Mouse (Mus musculus): ENCODE data around the gene Spata2. TPM values are rescaled to one million over a fixed set of nuclear protein-coding genes. Genes with fewer than 3 reads are reported as not detected.
A peak's percentile ranks its signal among the peaks of the same experiment; 100 is the strongest.

The Spata2 gene
- polyA plus RNA-seq, 1 experiment = 30.5 TPM

DNA sequence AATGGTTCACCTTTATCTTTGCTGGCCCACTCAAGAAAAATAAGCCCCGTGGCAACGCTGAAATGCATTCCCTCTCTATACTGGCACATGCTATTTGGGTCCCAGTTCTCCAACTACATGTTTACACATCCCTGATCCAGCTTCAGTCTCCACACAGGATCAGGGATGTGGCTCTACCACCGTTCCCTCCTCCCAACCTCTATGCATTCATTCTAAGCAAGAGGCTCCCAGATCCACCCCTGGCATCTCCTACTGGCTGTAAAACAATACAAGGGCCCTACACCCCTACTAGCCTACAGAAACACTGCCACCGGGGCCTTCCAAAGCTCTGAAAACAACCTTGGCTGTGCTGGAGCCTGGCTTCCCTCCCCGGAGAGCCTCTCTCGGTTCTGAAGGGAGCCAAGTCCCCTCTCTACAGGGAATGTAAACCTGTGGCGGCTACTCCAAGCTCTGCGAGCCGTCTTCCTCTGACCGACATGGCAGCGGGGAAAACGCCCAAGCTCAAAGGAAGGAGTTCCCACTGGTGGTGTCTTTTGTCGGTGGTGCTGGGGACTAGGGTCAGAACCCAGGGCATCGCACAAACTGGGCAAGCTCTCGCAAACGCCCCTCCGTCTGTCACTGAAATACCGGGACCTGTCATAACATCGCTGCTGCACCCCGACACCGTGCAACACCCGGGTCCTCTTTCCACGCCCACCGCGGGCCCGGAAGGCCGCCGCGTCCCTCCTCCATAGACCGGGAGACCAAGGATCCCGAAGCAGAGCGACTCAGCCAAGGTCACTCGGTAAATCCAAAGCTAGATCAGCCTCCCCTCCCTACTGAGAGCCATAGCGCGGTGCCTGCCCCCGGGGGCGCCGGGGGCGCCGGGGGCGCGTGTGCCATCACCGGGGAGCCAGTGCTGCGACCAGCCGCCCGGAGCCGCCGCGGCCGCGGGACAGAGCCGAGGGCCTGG is 654 bp downstream of the Spata2 start, which contains the start of gene Rnf114:
Rnf114 (plus strand) TSS at position 889 of the 952 bp plus-strand sequence.
- TF ChIP-seq E2F4 (IDR thresholded peaks at IDR 0.05; ENCODE audit: insufficient read depth) = no peak
- TF ChIP-seq TCF12 (IDR thresholded peaks at IDR 0.05; ENCODE audit: insufficient read depth, poor library complexity, severe bottlenecking) = no peak
- no peak for TF ChIP-seq REST (IDR thresholded peaks at IDR 0.05; ENCODE audit: insufficient read depth, insufficient read length)
- TF ChIP-seq POLR2AphosphoS2 (IDR thresholded peaks at IDR 0.05; ENCODE audit: insufficient read length, low read depth) = peak; percentile 20
- TF ChIP-seq MAX (IDR thresholded peaks at IDR 0.05; ENCODE audit: low read depth) = no peak
- no peak for TF ChIP-seq TCF3 (IDR thresholded peaks at IDR 0.05; ENCODE audit: insufficient read length, low read depth)
- no peak for TF ChIP-seq CEBPB (IDR thresholded peaks at IDR 0.05; ENCODE audit: insufficient read depth, poor library complexity, severe bottlenecking)
- no peak for TF ChIP-seq USF1 (IDR thresholded peaks at IDR 0.05; ENCODE audit: low read depth)
- H3K79me2 ChIP-seq (ENCODE audit: control insufficient read depth, insufficient read depth) = peaks cover 54% of the 10 kb centered on the region
- H3K4me2 ChIP-seq (ENCODE audit: low read depth) = peak within 1 kb of the TSS; percentile 95
- peak within 1 kb of the TSS; percentile 95 for H3K4me3 ChIP-seq
- peaks cover 8% of the 10 kb centered on the region for H3K36me3 ChIP-seq (ENCODE audit: control insufficient read depth, insufficient read depth)
- no peaks in the 10 kb centered on the region for H3K27me3 ChIP-seq (ENCODE audit: control insufficient read depth, insufficient read depth, insufficient read length)
- peak within 1 kb of the TSS; percentile 90 for H3ac ChIP-seq (ENCODE audit: control insufficient read depth, insufficient read length)

DNA sequence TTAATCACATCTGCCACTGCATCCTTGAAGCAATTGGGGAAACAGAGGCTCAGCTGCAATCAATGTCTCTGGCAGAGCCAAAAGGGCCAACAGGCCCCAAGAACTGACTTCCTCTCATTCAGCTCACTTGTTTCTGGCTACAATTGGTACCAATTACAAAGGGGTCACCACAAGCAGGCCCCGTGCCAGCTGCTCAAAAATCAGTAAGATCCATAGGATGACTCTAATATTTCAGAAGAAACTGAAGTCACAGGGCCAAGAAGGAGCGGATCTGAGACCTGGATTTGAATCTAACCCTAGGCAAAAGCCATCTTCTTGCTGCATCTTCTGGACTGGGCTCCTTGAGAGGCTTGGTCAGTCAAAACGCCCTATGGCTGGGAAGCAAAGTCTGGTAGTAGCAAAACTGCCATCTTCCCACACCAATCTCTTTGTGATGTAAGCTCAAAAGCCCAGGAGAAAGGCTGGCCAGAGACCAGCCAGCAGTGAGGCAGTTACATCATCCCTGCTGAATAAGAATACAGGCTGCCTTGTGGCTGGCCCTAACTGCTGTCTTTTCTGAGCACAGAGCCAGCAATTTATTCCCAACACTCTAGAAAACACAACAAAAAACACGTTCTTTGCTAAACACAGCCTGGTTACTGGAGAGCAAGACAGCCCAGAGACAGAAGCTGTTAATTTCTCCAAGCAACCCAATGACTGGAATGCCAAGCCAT is 1.7 kb downstream of the Spata2 start:
- H3K36me3 ChIP-seq (ENCODE audit: control insufficient read depth, insufficient read depth) = peaks cover 8% of the 10 kb centered on the region
- TF ChIP-seq MYOG (IDR thresholded peaks at IDR 0.05; ENCODE audit: control insufficient read depth in 1 of 3, insufficient read depth in 1 of 3, insufficient read length in 2 of 3, low read depth in 2 of 3) (no peak), POLR2A (IDR thresholded peaks at IDR 0.05; ENCODE audit: insufficient read length, low read depth) (peak; percentile 27), POLR2AphosphoS2 (IDR thresholded peaks at IDR 0.05; ENCODE audit: insufficient read length, low read depth) (no peak), SRF (IDR thresholded peaks at IDR 0.05; ENCODE audit: control insufficient read depth, insufficient read length, low read depth) (no peak), MAX (IDR thresholded peaks at IDR 0.05; ENCODE audit: low read depth) (peak; percentile 47), CEBPB (IDR thresholded peaks at IDR 0.05; ENCODE audit: insufficient read depth, poor library complexity, severe bottlenecking) (peak; percentile 86), TCF12 (IDR thresholded peaks at IDR 0.05; ENCODE audit: insufficient read depth, poor library complexity, severe bottlenecking) (no peak)
- H3ac ChIP-seq (ENCODE audit: control insufficient read depth, insufficient read length) = peak overlapping the region; percentile 90
- peaks cover 65% of the 10 kb centered on the region for H3K79me2 ChIP-seq (ENCODE audit: control insufficient read depth, insufficient read depth)
- H3K27me3 ChIP-seq (ENCODE audit: control insufficient read depth, insufficient read depth, insufficient read length) = no peaks in the 10 kb centered on the region
- peak overlapping the region; percentile 95 for H3K4me3 ChIP-seq
- H3K4me2 ChIP-seq (ENCODE audit: low read depth) = peak overlapping the region; percentile 95

DNA sequence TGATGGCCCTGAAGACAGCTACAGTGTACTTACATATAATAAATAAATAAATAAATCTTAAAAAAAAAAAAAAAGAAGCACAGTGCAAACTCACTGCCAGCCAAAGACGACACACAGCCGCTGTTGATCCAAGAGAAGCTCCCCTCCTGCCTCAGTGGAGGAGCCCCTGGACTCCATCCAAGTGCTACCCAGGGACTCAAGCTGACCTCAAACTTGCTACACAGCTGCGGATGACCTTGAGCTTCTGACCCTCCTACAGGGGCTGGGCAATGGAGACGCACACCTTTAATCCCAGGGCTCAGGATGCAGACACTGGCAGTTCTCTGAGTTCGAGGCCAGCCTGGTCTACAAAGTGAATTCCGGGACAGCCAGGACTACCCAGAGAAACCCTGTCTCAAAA is 4.7 kb downstream of the Spata2 start:
- Histone ChIP-seq H3K27me3 (ENCODE audit: control insufficient read depth, insufficient read depth, insufficient read length) (no peaks in the 10 kb centered on the region), H3K4me2 (ENCODE audit: low read depth) (no peak overlapping the region), H3K79me2 (ENCODE audit: control insufficient read depth, insufficient read depth) (peaks cover 82% of the 10 kb centered on the region), H3ac (ENCODE audit: control insufficient read depth, insufficient read length) (no peak overlapping the region), H3K36me3 (ENCODE audit: control insufficient read depth, insufficient read depth) (peaks cover 15% of the 10 kb centered on the region), H3K4me3 (no peak overlapping the region)
- no peak for TF ChIP-seq USF1 (IDR thresholded peaks at IDR 0.05; ENCODE audit: low read depth)
- TF ChIP-seq TCF3 (IDR thresholded peaks at IDR 0.05; ENCODE audit: insufficient read length, low read depth) = no peak
- TF ChIP-seq REST (IDR thresholded peaks at IDR 0.05; ENCODE audit: insufficient read depth, insufficient read length) = no peak
- TF ChIP-seq CEBPB (IDR thresholded peaks at IDR 0.05; ENCODE audit: insufficient read depth, poor library complexity, severe bottlenecking) = no peak
- no peak for TF ChIP-seq POLR2A (IDR thresholded peaks at IDR 0.05; ENCODE audit: insufficient read length, low read depth)
- TF ChIP-seq MAX (IDR thresholded peaks at IDR 0.05; ENCODE audit: low read depth) = no peak
- TF ChIP-seq MYOG (IDR thresholded peaks at IDR 0.05; ENCODE audit: control insufficient read depth in 1 of 3, insufficient read depth in 1 of 3, insufficient read length in 2 of 3, low read depth in 2 of 3) = no peak
- no peak for TF ChIP-seq MYOD1 (IDR thresholded peaks at IDR 0.05; ENCODE audit: control insufficient read depth in 1 of 3, insufficient read length in 2 of 3, low read depth in 2 of 3)
- TF ChIP-seq TCF12 (IDR thresholded peaks at IDR 0.05; ENCODE audit: insufficient read depth, poor library complexity, severe bottlenecking) = no peak
- TF ChIP-seq POLR2AphosphoS2 (IDR thresholded peaks at IDR 0.05; ENCODE audit: insufficient read length, low read depth) = no peak

DNA sequence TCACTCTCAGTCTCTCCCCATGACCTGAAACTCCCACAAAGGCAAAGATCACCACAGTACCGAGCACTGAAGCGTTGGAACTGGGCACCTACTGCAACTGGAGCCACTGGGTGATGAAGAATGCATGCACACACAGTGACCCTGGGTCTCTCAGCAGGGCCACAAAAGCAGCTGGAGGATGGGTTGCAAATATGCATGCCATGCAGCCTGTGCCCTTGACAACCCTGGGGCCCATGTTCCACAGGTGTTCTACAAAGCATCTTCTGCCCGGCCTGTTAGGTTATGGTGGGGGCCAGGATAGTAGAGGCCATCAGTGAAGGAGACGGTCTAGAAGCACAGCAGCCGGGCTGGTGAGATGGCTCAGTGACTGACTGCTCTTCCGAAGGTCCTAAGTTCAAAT is 5.1 kb downstream of the Spata2 start:
- Histone ChIP-seq H3ac (ENCODE audit: control insufficient read depth, insufficient read length) (no peak overlapping the region), H3K4me2 (ENCODE audit: low read depth) (no peak overlapping the region), H3K27me3 (ENCODE audit: control insufficient read depth, insufficient read depth, insufficient read length) (no peaks in the 10 kb centered on the region), H3K4me3 (no peak overlapping the region), H3K36me3 (ENCODE audit: control insufficient read depth, insufficient read depth) (peaks cover 18% of the 10 kb centered on the region), H3K79me2 (ENCODE audit: control insufficient read depth, insufficient read depth) (peaks cover 85% of the 10 kb centered on the region)
- no peak for TF ChIP-seq TCF3 (IDR thresholded peaks at IDR 0.05; ENCODE audit: insufficient read length, low read depth)
- no peak for TF ChIP-seq POLR2A (IDR thresholded peaks at IDR 0.05; ENCODE audit: insufficient read length, low read depth)
- TF ChIP-seq REST (IDR thresholded peaks at IDR 0.05; ENCODE audit: insufficient read depth, insufficient read length) = no peak
- TF ChIP-seq POLR2AphosphoS2 (IDR thresholded peaks at IDR 0.05; ENCODE audit: insufficient read length, low read depth) = no peak
- no peak for TF ChIP-seq MYOD1 (IDR thresholded peaks at IDR 0.05; ENCODE audit: control insufficient read depth in 1 of 3, insufficient read length in 2 of 3, low read depth in 2 of 3)
- TF ChIP-seq MYOG (IDR thresholded peaks at IDR 0.05; ENCODE audit: control insufficient read depth in 1 of 3, insufficient read depth in 1 of 3, insufficient read length in 2 of 3, low read depth in 2 of 3) = no peak
- TF ChIP-seq CEBPB (IDR thresholded peaks at IDR 0.05; ENCODE audit: insufficient read depth, poor library complexity, severe bottlenecking) = no peak
- no peak for TF ChIP-seq E2F4 (IDR thresholded peaks at IDR 0.05; ENCODE audit: insufficient read depth)
- TF ChIP-seq MAX (IDR thresholded peaks at IDR 0.05; ENCODE audit: low read depth) = no peak
- TF ChIP-seq TCF12 (IDR thresholded peaks at IDR 0.05; ENCODE audit: insufficient read depth, poor library complexity, severe bottlenecking) = no peak
